Mouse (Mus musculus): ENCODE data around the gene Pecam1.
"Not testable (repeated sequence)": the region's sequence is repeated elsewhere in the genome, so short reads cannot be mapped to it uniquely, and the experiment has no call there.

The Pecam1 gene

GRCm38 (mm10) chr11:106750121-106750751, at the start of gene Pecam1:
Gene Pecam1, minus strand, starts transcription at chr11:106750628.
- no peak for DNase-seq (ENCODE audit: extremely low read depth, insufficient read length, low spot score)

DNA sequence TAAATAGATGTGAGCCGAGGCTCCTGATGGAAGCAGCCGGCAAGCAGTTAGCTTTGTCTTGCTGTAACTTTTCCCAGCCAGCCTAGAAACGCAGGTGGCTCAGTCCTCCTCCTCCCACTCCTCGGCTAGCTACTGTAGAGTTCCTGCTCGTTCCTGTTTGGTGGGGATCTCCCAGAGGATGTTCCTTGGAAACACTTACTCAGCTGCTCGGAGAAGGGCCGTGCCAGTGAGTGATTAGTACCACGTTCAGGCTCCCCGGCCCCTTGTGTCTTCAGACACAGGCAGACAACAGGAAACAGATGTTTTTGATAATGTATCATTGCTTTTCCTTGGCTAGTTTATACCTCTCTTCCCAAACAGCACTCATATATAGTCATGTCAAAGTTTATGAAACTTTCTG, 45.3 kb upstream of the Pecam1 start:
- no peak for DNase-seq (ENCODE audit: extremely low read depth, insufficient read length, low spot score)

GRCm38 (mm10) chr11:106793846-106794245, 43.4 kb upstream of the Pecam1 start:
- no peak for DNase-seq (ENCODE audit: extremely low read depth, insufficient read length, low spot score)

- DNase-seq (ENCODE audit: extremely low read depth, insufficient read length, low spot score), result no peak
Measured at GRCm38 (mm10) chr11:106789649-106790048, 39.2 kb upstream of the Pecam1 start.

GRCm38 (mm10) chr11:106788775-106789459, 38.5 kb upstream of the Pecam1 start, which contains the start of the genes Ddx5 and Cep95:
Gene Ddx5, minus strand, starts transcription at chr11:106789185.
Gene Cep95, plus strand, starts transcription at chr11:106789252.
- peak; percentile 99 for DNase-seq (ENCODE audit: extremely low read depth, insufficient read length, low spot score)

- DNase-seq (ENCODE audit: extremely low read depth, insufficient read length, low spot score), result peak; percentile 97
Measured at GRCm38 (mm10) chr11:106788026-106788774, 37.8 kb upstream of the Pecam1 start.

- peak; percentile 91 for DNase-seq (ENCODE audit: extremely low read depth, insufficient read length, low spot score)
Measured at GRCm38 (mm10) chr11:106787131-106788025, 37.0 kb upstream of the Pecam1 start.

GRCm38 (mm10) chr11:106785043-106785442, 34.6 kb upstream of the Pecam1 start:
- no peak for DNase-seq (ENCODE audit: extremely low read depth, insufficient read length, low spot score)

- no peak for DNase-seq (ENCODE audit: extremely low read depth, insufficient read length, low spot score)
Measured at GRCm38 (mm10) chr11:106784476-106784875, 34.0 kb upstream of the Pecam1 start.

DNA sequence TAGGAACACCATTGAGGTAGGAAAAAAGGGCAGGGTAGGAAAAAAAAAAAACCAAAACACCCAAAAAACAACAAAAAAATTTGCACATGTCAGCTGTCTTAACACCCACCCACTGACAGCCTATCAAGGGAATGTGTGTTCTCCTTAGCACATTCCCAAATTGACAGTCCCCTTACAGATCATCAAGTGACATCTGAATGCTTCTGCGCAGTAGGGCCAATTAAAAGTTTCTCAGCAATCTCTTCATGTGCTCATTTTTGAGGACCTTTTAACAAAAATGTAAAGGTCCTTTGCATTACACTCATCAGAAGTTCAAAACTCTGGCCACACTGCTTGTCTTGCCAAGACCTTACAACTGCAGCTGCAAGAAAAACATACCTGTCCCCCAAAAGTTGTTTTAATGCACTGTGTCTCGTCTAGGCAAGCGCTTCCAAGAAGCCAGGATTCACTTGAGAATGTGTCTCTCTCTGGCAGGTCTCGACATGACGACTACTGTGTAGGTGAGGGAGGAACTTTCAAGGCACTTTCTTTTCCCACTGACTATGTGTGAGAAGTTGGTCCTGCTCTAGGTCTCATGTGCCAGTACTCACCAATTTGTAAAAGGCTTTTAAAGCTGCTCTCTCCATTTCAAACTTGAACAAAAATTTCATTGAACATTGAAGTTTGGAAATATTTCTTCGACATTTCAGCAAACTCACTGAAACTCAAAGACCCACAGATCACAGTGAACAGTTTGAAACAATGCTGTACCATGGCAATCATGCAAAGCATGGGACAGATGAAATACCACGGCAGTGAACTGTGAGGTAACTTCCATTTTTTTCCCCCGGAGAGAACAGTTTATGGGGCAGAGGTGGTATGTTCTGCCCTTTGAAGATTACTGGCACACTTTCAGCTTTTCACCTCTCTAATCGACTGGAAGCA, 32.7 kb upstream of the Pecam1 start:
- no peak for DNase-seq (ENCODE audit: extremely low read depth, insufficient read length, low spot score)

GRCm38 (mm10) chr11:106782271-106782670, 31.8 kb upstream of the Pecam1 start:
- DNase-seq (ENCODE audit: extremely low read depth, insufficient read length, low spot score), result not testable (repeated sequence)

DNA sequence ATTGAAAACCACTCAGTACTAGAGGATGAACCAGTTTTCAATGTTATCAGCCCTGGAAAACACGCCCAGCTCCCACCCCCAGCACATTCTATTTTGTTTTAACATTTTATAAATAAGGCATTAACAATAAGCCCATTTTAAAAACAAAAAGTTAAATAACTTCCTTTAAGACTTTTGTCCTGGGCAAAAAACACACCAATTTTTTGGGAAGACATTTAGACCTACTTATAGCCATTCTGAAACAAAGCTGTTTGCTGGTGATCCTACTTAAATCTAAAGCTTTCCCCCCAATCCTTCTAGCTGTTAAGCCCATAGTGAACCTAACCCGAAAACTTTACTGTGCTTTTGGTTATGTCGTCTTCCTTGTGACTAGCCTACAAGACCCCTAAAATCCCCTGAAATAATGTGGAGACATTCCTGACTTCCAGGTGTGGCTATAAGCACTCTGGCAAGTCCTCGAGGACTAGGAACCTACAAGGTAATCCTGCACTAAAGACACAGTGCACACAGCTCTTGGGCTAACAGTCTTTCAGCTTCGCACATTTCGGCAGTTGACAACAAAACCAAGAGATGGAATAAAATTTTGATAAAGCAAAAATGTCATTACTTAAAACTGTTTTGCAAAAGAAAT, 30.3 kb upstream of the Pecam1 start:
- DNase-seq (ENCODE audit: extremely low read depth, insufficient read length, low spot score), result no peak

GRCm38 (mm10) chr11:106780089-106780425, 29.6 kb upstream of the Pecam1 start:
- no peak for DNase-seq (ENCODE audit: extremely low read depth, insufficient read length, low spot score)

DNA sequence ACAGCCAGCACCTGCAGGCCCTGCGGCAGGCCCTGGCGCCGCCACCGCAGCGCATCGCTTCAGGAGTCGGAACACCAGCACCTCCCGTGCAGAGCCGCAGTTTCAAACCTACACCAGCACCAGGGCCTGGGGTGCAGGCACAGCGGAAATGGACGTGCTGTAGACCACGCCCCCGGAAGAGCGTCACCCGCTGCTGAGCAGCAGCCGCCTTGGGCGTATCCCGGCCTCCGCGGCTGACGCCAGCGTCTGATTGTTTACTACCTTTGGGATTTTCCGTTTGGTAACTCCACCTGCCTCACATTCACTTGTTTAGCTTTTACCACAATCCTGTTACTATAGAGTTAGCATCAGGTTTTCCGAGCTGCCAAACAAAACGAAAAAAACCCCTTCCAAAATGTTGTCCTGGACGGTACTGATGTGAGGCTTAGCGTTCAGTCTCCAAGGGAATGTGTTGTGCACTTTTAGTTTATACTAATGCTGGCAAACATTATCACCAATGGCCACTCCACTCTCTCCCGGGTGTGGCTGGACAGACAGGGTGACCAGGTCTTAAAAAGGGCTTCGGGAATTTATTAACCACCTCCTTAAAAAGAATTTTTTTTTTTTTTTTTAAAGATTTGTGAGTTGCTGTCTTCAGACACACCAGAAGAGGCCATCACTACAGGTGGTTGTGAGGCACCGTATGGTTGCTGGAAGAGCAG, 29.1 kb upstream of the Pecam1 start, which contains the start of gene Polg2:
Gene Polg2 (minus strand): TSS at position 150 of the 701 bp plus-strand sequence.
- DNase-seq (ENCODE audit: extremely low read depth, insufficient read length, low spot score), result peak; percentile 95

- no peak for DNase-seq (ENCODE audit: extremely low read depth, insufficient read length, low spot score)
Measured at GRCm38 (mm10) chr11:106778589-106779387, 28.4 kb upstream of the Pecam1 start.

GRCm38 (mm10) chr11:106778132-106778531, 27.7 kb upstream of the Pecam1 start:
- DNase-seq (ENCODE audit: extremely low read depth, insufficient read length, low spot score), result no peak

DNA sequence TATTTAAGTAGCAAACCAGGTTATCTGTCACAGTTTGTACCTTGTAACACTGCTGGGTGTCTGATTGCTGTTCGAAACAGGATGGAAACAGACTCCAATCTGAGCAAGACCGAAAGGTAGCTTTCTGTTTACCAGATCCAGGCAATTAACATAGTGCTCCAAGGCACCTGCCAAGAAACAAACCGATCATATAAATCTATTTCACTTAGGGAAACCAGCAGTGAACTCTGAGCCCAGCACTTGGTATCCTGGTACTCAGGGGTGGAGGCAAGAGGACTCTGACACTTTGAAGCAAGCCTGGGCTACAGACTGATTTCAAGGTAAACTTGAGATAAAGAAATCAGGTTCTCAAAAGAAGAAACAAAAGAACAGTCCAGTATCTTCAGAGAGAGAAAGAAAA, 27.0 kb upstream of the Pecam1 start:
- DNase-seq (ENCODE audit: extremely low read depth, insufficient read length, low spot score), result no peak

GRCm38 (mm10) chr11:106776960-106777359, 26.5 kb upstream of the Pecam1 start:
- no peak for DNase-seq (ENCODE audit: extremely low read depth, insufficient read length, low spot score)

Data from 3134 (cell line).